Mouse (Mus musculus) heart, embryonic 14.5 days (tissue): Measurements from ENCODE around the gene Psme2b. TPM values are rescaled to one million over a fixed set of nuclear protein-coding genes. Genes with fewer than 3 reads are reported as not detected.
"Not testable (repeated sequence)": the region's sequence is repeated elsewhere in the genome, so short reads cannot be mapped to it uniquely, and the experiment has no call there.

Experiments used
- ATAC-seq: fragments of 200-750 bp; cut with Nextera tagmentation; 2 replicates; pipeline ENCODE4 v1.8.0; 2017; ENCODE audit warnings: low read depth, moderate TSS enrichment; ENCODE audit not compliant: insufficient number of reproducible peaks, insufficient read depth, low FRiP score
- H3K27ac ChIP-seq, 2 experiments: fragments of 200-500 bp in 1 of 2; fragments of 300-500 bp in 1 of 2; sonication (generic) in 1 of 2; replicated peaks in 1 of 2; 2 replicates each; pipeline ENCODE4 v1.5.1; 2012 to 2014; ENCODE audit warnings: low read depth in 2 of 2, low read length in 2 of 2, control low read depth in 1 of 2, mild to moderate bottlenecking in 1 of 2, mixed read lengths in 1 of 2; ENCODE audit not compliant: control insufficient read depth in 1 of 2, insufficient read depth in 1 of 2
- H3K27me3 ChIP-seq: fragments of 300-500 bp; sonication (generic); 2 replicates; pipeline ENCODE4 v1.6.1; 2014; ENCODE audit warnings: mild to moderate bottlenecking, low read length, control low read depth; ENCODE audit not compliant: control insufficient read depth, insufficient read depth
- H3K36me3 ChIP-seq: fragments of 300-500 bp; sonication (generic); 2 replicates; pipeline ENCODE4 v1.6.1; 2014; ENCODE audit warnings: mild to moderate bottlenecking, control low read depth, low read length, mixed read lengths; ENCODE audit not compliant: control insufficient read depth, insufficient read depth
- H3K4me1 ChIP-seq, 2 experiments: fragments of 200-500 bp in 1 of 2; fragments of 300-500 bp in 1 of 2; sonication (generic) in 1 of 2; 2 replicates each; pipeline ENCODE4 v1.6.1; 2012 to 2014; ENCODE audit warnings: low read length in 2 of 2, control low read depth in 1 of 2, mixed read lengths in 1 of 2; ENCODE audit not compliant: control insufficient read depth in 2 of 2, insufficient read depth in 2 of 2
- H3K4me2 ChIP-seq: fragments of 300-500 bp; sonication (generic); 2 replicates; pipeline ENCODE4 v1.6.1; 2014; ENCODE audit warnings: mild to moderate bottlenecking, low read length
- H3K4me3 ChIP-seq, 2 experiments: fragments of 200-500 bp in 1 of 2; fragments of 300-500 bp in 1 of 2; sonication (generic) in 1 of 2; 2 replicates each; pipeline ENCODE4 v1.5.1; 2012 to 2014; ENCODE audit warnings: low read length in 2 of 2, mild to moderate bottlenecking in 2 of 2, control low read depth in 1 of 2, low read depth in 1 of 2, moderate library complexity in 1 of 2; ENCODE audit not compliant: control insufficient read depth in 1 of 2, insufficient read depth in 1 of 2
- H3K9ac ChIP-seq: fragments of 300-500 bp; sonication (generic); 2 replicates; pipeline ENCODE4 v1.6.1; 2014; ENCODE audit warnings: mild to moderate bottlenecking, low read length
- H3K9me3 ChIP-seq: fragments of 300-500 bp; sonication (generic); 2 replicates; pipeline ENCODE4 v1.6.1; 2016; ENCODE audit warnings: low read length, control low read depth; ENCODE audit not compliant: control insufficient read depth
- WGBS: fragments of 180-500 bp; shearing (Covaris S2); extraction: QIAGEN DNeasy Blood & Tissue Kit; methylation state at CpG from one replicate; pipeline ENCODE4 v1.1.7; 2014; 5-methylcytosine and 5-hydroxymethylcytosine counted together
- polyA plus RNA-seq: library from polyadenylated mRNA; unstranded; fragments of >200 nt; fragmentation: Nextera tagmentation; extraction: Ambion mirVana; gene quantifications from 2 replicates; pipeline ENCODE4 v1.2.1, GENCODE M21; 2014

Gene Psme2b
- polyA plus RNA-seq, 1 experiment from 2014 or later, result 2.2 TPM

DNA sequence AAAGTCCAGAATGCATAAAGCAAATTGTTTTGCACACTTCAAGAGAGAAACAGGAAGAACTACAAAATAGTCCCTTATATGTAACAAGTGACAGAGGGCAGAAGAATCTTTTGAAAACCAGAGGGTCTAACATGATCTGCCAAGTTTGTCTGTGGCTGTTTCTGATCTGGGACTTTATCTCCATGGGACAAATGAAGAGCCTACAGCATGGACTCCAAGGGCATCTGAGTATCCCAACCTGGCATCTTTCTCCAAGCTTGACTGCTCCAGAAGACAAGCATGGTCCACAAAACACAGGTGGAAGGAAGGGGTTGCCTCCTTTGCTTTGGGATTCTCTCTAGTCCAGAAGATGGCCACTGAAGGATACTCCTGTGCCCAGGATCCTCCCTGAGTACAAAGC is 19.6 kb downstream of the Psme2b start:
- not testable (repeated sequence) for H3K27me3 ChIP-seq, H3K4me2 ChIP-seq, H3K9me3 ChIP-seq, H3K36me3 ChIP-seq, H3K4me1 ChIP-seq, H3K4me3 ChIP-seq, H3K27ac ChIP-seq, ATAC-seq, H3K9ac ChIP-seq

GRCm38 (mm10) chr11:48923818-48924217 is 22.2 kb downstream of the Psme2b start:
- H3K4me3 ChIP-seq, H3K27me3 ChIP-seq, H3K4me1 ChIP-seq, ATAC-seq, H3K27ac ChIP-seq, H3K9me3 ChIP-seq, H3K36me3 ChIP-seq, H3K9ac ChIP-seq, H3K4me2 ChIP-seq: not testable (repeated sequence)
- 68% methylated on average over 5 of the region's 5 CpGs for WGBS

DNA sequence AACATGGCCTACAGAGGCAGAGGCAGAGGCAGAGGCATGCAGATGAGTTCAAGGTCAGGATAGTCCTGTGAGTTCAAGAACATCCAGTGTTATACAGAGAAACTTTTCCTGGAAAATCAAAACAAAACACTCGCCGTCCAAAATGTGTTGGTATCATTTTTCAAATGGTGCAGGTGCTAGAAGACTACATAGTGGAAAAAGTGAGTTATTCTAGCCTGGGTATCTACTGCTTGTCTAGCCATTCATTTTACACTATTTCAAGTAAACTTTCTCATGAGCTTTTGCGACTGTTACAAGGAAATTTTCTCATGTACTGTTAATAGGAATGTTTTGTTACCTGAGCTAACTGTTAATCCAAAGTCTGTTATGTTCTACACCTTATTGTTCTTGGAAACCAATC is 27.6 kb downstream of the Psme2b start:
- H3K4me2 ChIP-seq, result no peak overlapping the region
- no peak overlapping the region for H3K9ac ChIP-seq
- WGBS, result 70% methylated on average over 3 of the region's 3 CpGs
- no peaks in the 10 kb centered on the region for H3K9me3 ChIP-seq
- H3K27ac ChIP-seq, result no peak overlapping the region
- no peaks in the 10 kb centered on the region for H3K36me3 ChIP-seq
- no peak overlapping the region for H3K4me3 ChIP-seq
- H3K4me1 ChIP-seq, result no peaks in the 10 kb centered on the region
- H3K27me3 ChIP-seq, result no peaks in the 10 kb centered on the region
- no peak for ATAC-seq

GRCm38 (mm10) chr11:48913611-48914010 is 32.4 kb downstream of the Psme2b start:
- Histone ChIP-seq H3K27ac (no peak overlapping the region), H3K9ac (no peak overlapping the region), H3K4me3 (no peak overlapping the region), H3K9me3 (no peaks in the 10 kb centered on the region), H3K4me2 (no peak overlapping the region), H3K36me3 (no peaks in the 10 kb centered on the region), H3K27me3 (no peaks in the 10 kb centered on the region), H3K4me1 (no peaks in the 10 kb centered on the region)
- ATAC-seq, result no peak
- 84% methylated on average over 1 of the region's 1 CpGs for WGBS

- Histone ChIP-seq H3K4me2 (no peak overlapping the region), H3K9ac (no peak overlapping the region), H3K9me3 (no peaks in the 10 kb centered on the region), H3K27me3 (no peaks in the 10 kb centered on the region), H3K36me3 (no peaks in the 10 kb centered on the region), H3K4me3 (no peak overlapping the region), H3K27ac (no peak overlapping the region), H3K4me1 (no peaks in the 10 kb centered on the region)
- WGBS, result 40% methylated on average over 1 of the region's 1 CpGs
- ATAC-seq, result no peak
These were observed 37.5 kb downstream of the Psme2b start for GRCm38 (mm10) chr11:48908459-48908858.

- WGBS, result 57% methylated on average over 2 of the region's 2 CpGs
- no peak within 1 kb of the TSS for H3K27ac ChIP-seq
- ATAC-seq, result no peak
These were observed 44.0 kb downstream of the Psme2b start, which contains the start of gene Gm5431 for GRCm38 (mm10) chr11:48902021-48902420. Gene Gm5431 (minus strand): TSS chr11:48902214.

GRCm38 (mm10) chr11:48901567-48901930 is 44.4 kb downstream of the Psme2b start:
- not testable (repeated sequence) for H3K4me1 ChIP-seq, H3K27me3 ChIP-seq, H3K4me2 ChIP-seq, H3K27ac ChIP-seq, ATAC-seq, H3K9me3 ChIP-seq, H3K36me3 ChIP-seq, H3K9ac ChIP-seq, H3K4me3 ChIP-seq
- WGBS, result 68% methylated on average over 1 of the region's 1 CpGs

More at GRCm38 (mm10) chr11:48902021-48902420, 44.0 kb downstream of the Psme2b start, which contains the start of gene Gm5431:
- Histone ChIP-seq H3K4me2 (no peak within 1 kb of the TSS), H3K27me3 (no peaks in the 10 kb centered on the region), H3K4me3 (no peak within 1 kb of the TSS), H3K9ac (no peak within 1 kb of the TSS), H3K4me1 (no peaks in the 10 kb centered on the region), H3K9me3 (no peaks in the 10 kb centered on the region), H3K36me3 (no peaks in the 10 kb centered on the region)

GRCm38 (mm10) chr11:48900654-48901566 is 45.1 kb downstream of the Psme2b start:
- H3K27me3 ChIP-seq, result not testable (repeated sequence)
- 70% methylated on average over 6 of the region's 6 CpGs for WGBS

More at GRCm38 (mm10) chr11:48900654-48901566, 45.1 kb downstream of the Psme2b start:
- H3K4me1 ChIP-seq, ATAC-seq, H3K4me3 ChIP-seq, H3K9ac ChIP-seq, H3K36me3 ChIP-seq, H3K27ac ChIP-seq, H3K9me3 ChIP-seq, H3K4me2 ChIP-seq: not testable (repeated sequence)
